In genomic region chr16:7404766-7405492, GRCm38 (mm10) we compare ENCODE assay signal across 13 mouse cellular contexts.
A peak's percentile ranks its signal among the peaks of the same experiment; 100 is the strongest.
DNase-seq lines count a peak whose midpoint lies in the region; ATAC-seq lines count a peak whose summit lies in the region.
"Had no signal": no experiment of that assay in that cellular context is flagged by ENCODE, and none has a peak within 500 bp of the region (broad histone marks: within the 10 kb centered on the region; RNA-seq: fewer than 3 reads in every experiment).

No protein-coding gene starts in this region.

- H3K27me3 ChIP-seq in neural tube, embryonic 11.5 days (ENCODE audit: control insufficient read depth, insufficient read depth, low read length), result no peaks in the 10 kb centered on the region
- no peaks in the 10 kb centered on the region for H3K27me3 ChIP-seq in forebrain, embryonic 13.5 days
- H3K27me3 ChIP-seq: limb, embryonic 13.5 days; megakaryocyte, embryonic 14.5 days had no signal

- no peaks in the 10 kb centered on the region for H3K9me3 ChIP-seq in neural tube, embryonic 11.5 days (ENCODE audit: control insufficient read depth, low read length)
- H3K9me3 ChIP-seq in forebrain, embryonic 13.5 days (replicated peaks), result no peaks in the 10 kb centered on the region
- H3K9me3 ChIP-seq: limb, embryonic 13.5 days had no signal

- peaks cover 9% of the 10 kb centered on the region for H3K4me1 ChIP-seq in neural tube, embryonic 11.5 days (ENCODE audit: control insufficient read depth, insufficient read depth, low read length)
- H3K4me1 ChIP-seq in forebrain, embryonic 13.5 days, result peaks cover 19% of the 10 kb centered on the region
- H3K4me1 ChIP-seq: megakaryocyte, embryonic 14.5 days had no signal

- no peak overlapping the region for H3K4me2 ChIP-seq in neural tube, embryonic 11.5 days (ENCODE audit: low read depth)
- no peak overlapping the region for H3K4me2 ChIP-seq in forebrain, embryonic 13.5 days
- H3K4me2 ChIP-seq: limb, embryonic 13.5 days; lung, embryonic 14.5 days had no signal

- H3K27ac ChIP-seq in neural tube, embryonic 11.5 days (ENCODE audit: low read depth, low read length), result peak overlapping the region; percentile 69; the same call in 1 of the 2 replicates
- peak overlapping the region; percentile 26; the same call in 1 of the 2 replicates for H3K27ac ChIP-seq in forebrain, embryonic 13.5 days
- H3K27ac ChIP-seq: limb, embryonic 13.5 days had no signal

- DNase-seq in neural tube, embryonic 11.5 days (ENCODE audit: low spot score), result peak; percentile 57
- DNase-seq in neural tube, embryonic 10.5 days (ENCODE audit: extremely low spot score, low spot score), result no peak
- peak; percentile 39 for DNase-seq in mesoderm, embryonic 11.5 days (ENCODE audit: low read depth, low spot score)
- DNase-seq in retina, postnatal 1 day, result peak; percentile 42
- DNase-seq in B cell, adult 2 months, result no peak
- DNase-seq in right cerebral cortex, postnatal 4 days, result no peak
- DNase-seq in kidney, postnatal 25 days, result no peak
- DNase-seq: kidney, adult 18-20 months; layer of hippocampus, postnatal 36 days; lung, embryonic 14.5 days had no signal

- no peaks in the 10 kb centered on the region for H3K36me3 ChIP-seq in neural tube, embryonic 11.5 days (ENCODE audit: control insufficient read depth, insufficient read depth, low read length)
- H3K36me3 ChIP-seq in forebrain, embryonic 13.5 days (ENCODE audit: poor library complexity, severe bottlenecking), result no peaks in the 10 kb centered on the region
- H3K36me3 ChIP-seq: limb, embryonic 13.5 days had no signal

- H3K4me3 ChIP-seq in neural tube, embryonic 11.5 days (ENCODE audit: low read depth, low read length), result no peak overlapping the region
- no peak overlapping the region for H3K4me3 ChIP-seq in forebrain, embryonic 13.5 days
- H3K4me3 ChIP-seq: limb, embryonic 13.5 days; megakaryocyte, embryonic 14.5 days had no signal

- H3K9ac ChIP-seq in neural tube, embryonic 11.5 days (ENCODE audit: low read length), result no peak overlapping the region
- no peak overlapping the region for H3K9ac ChIP-seq in forebrain, embryonic 13.5 days
- H3K9ac ChIP-seq: limb, embryonic 13.5 days; lung, embryonic 14.5 days had no signal

- 32% methylated on average over 6 of the region's 6 CpGs for WGBS in neural tube, embryonic 11.5 days
- WGBS in forebrain, embryonic 13.5 days, result 16% methylated on average over 6 of the region's 6 CpGs

- peak; percentile 94 for ATAC-seq in neural tube, embryonic 11.5 days (ENCODE audit: insufficient read depth, low FRiP score, low TSS enrichment)
- peak; percentile 76; the same call in 1 of the 2 replicates for ATAC-seq in forebrain, embryonic 13.5 days

Comparison
In these comparisons a context has a peak if more than half of its experiments do, and no peak if none do; other contexts are left out.
1. DNase-seq: peak in neural tube, embryonic 11.5 days (single experiment), mesoderm, embryonic 11.5 days (single experiment) and retina, postnatal 1 day (single experiment); none in neural tube, embryonic 10.5 days (single experiment), B cell, adult 2 months (0 of 2), right cerebral cortex, postnatal 4 days (single experiment) and kidney, postnatal 25 days (0 of 2).